Mouse (Mus musculus) left cerebral cortex, postnatal 25 days (tissue): Measurements from ENCODE around the gene Dnase1l3. TPM values are rescaled to one million over a fixed set of nuclear protein-coding genes. Genes with fewer than 3 reads are reported as not detected.
"Not testable (repeated sequence)": the region's sequence is repeated elsewhere in the genome, so short reads cannot be mapped to it uniquely, and the experiment has no call there.

ENCODE experiments used
- DNase-seq, 2 experiments: peaks; one replicate each; pipeline ENCODE4 v3.0.0; 2022; ENCODE audit warnings: low spot score in 2 of 2, mixed read lengths in 1 of 2
- intact Hi-C: fragments of 180-260 bp; cut with DNase I; formaldehyde crosslinking; loops from one replicate; pipeline ENCODE4 v1.15.1; 2025
- total RNA-seq, 2 experiments: library from RNA; stranded (reverse); gene quantifications; 2 replicates each; pipeline ENCODE4 v1.2.3; 2021

Gene Dnase1l3
- total RNA-seq, 2 experiments from 2014 or later, result not detected

- intact Hi-C loops, result no loop called here
- no peak for DNase-seq
Measured at GRCm38 (mm10) chr14:8016276-8016675, 21.9 kb upstream of the Dnase1l3 start.

- intact Hi-C loops, result no loop called here
- DNase-seq, result no peak
Measured at GRCm38 (mm10) chr14:8015756-8016155, 21.4 kb upstream of the Dnase1l3 start.

GRCm38 (mm10) chr14:8011938-8012337 lies 17.6 kb upstream of the Dnase1l3 start:
- DNase-seq, result no peak
- intact Hi-C loops, result no loop called here

DNA sequence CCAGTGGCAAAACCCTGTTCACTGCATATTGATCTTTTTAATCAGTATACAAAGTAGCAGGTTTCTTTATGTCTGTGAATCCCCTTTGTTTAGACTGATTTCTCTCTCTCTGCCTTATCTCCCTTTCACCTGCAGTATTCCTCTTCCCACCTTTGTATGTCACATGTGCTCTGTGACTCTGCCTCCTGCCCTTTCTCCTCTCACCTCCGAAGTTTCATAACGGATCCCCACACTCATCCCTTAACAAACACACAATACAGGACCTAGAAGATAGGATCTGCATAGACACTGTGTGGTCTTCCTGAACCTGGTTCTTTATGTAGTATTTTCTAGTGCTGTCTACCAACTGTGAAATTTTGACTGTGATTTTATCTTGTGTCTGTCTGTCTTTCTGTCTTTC lies 16.9 kb upstream of the Dnase1l3 start:
- intact Hi-C loops, result no loop called here
- DNase-seq, result no peak

DNA sequence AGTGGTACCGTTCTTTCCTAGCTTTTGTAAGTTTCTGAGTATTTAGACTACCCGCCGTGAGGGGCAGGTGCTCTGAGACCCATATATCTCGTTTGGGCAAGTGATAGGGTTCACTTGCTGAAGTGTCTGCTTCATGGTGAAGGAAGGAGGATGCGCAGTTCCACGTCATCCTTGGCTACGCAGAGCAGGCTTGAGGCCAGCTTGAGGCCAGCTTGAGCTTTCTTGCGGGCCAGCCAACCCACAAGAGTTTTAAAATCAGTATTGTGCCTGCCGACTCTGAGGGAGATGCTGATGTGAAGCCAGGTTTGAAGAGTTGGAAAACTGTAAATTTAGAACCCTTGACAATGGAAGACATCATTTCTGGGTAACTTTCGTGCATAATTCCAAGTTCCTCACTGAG lies 13.6 kb upstream of the Dnase1l3 start:
- peak in 1 of 2 experiments; percentile 67 for DNase-seq
- intact Hi-C loops, result no loop called here

GRCm38 (mm10) chr14:8007486-8007885 lies 13.1 kb upstream of the Dnase1l3 start:
- DNase-seq, result no peak
- intact Hi-C loops, result no loop called here

DNA sequence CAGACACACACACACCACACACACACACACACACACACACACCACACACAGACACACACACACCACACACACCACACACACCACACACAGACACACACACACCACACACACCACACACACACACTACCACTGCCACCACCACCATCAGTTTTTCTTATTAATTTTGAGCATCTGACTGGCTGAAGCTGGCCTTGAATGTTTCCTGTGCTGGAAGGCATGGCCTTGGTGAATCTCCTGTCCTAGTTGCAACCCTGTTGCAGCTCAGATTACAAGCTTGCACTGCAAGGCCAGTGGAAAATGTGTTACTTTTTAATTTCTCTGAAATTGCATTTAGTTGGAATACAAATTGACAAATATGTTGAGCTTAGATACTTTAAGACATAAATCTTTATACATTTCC lies 12.7 kb upstream of the Dnase1l3 start:
- DNase-seq, result no peak
- intact Hi-C loops, result no loop called here

DNA sequence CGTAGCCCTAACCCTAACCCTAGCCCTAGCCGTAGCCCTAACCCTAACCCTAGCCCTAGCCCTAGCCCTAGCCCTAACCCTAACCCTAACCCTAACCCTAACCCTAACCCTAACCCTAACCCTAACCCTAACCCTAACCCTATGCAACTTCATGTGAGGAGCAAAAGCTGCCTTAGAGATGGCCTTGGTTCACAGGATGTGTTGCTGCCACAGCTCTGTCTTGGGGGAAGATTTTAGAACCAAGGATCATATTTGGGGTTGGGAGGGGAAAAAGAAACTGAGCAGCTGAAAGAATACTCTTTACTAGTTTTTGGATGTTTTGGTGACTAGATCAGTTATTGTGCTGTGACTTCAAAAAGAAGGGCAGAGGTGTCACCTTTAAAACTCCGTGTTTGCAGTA lies 11.7 kb upstream of the Dnase1l3 start:
- DNase-seq, intact Hi-C loops: not testable (repeated sequence)

DNA sequence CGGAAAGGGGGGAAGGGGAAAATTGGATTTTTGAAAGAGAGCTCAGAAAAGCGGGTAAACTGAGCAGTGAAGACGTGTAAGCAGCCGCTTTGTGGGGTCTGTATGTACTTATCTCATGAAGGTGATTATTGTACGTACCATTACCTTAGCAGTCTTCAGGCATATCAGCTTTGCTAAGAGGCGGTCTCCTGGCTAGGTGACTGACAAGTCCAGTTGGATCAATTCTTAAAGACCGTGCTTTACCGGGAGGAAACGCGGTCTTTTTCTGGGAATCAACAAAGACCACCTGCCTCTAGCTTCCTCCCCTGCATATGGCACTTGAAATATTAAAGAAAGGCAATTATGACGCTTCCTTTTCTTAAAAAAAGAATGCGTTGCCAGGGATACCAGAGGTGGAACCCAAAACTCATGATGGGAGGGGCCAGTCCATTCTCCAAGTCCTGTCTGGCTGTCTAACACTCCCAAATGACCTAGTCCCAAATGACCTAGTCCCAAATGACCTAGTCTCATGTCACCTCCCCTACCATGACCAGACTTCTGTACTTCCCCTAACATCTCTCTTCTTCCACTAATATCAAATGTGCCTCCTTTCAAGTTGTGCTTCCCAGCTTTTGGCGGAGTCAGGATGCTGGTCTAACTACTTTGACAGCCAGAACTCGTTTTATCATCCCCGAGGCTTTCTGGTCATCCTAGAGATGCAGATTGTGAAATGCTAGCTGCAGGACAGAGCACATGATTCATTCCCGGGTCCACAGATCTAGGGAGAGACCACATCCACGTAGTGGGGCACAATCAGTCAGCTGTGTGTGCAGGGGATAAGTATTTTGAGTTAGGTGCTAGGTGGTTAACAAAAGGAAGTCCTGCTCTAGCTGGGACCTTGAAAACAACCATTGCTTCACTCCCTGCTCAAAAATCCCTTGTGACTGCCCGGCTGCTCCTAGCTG lies 9.6 kb upstream of the Dnase1l3 start:
- intact Hi-C loops, result loop anchor here (2.0 to 5.0 kb wide), 3 partner anchors 29 to 168 kb away; partner anchors contain the start of gene Pdhb
- DNase-seq, result peak in 1 of 2 experiments; percentile 36

- DNase-seq, result peak in 1 of 2 experiments; percentile 66
- intact Hi-C loops, result loop anchor here (2.0 to 5.0 kb wide), 3 partner anchors 30 to 169 kb away; partner anchors contain the start of gene Pdhb
Measured at GRCm38 (mm10) chr14:8003093-8003670, 8.8 kb upstream of the Dnase1l3 start.

DNA sequence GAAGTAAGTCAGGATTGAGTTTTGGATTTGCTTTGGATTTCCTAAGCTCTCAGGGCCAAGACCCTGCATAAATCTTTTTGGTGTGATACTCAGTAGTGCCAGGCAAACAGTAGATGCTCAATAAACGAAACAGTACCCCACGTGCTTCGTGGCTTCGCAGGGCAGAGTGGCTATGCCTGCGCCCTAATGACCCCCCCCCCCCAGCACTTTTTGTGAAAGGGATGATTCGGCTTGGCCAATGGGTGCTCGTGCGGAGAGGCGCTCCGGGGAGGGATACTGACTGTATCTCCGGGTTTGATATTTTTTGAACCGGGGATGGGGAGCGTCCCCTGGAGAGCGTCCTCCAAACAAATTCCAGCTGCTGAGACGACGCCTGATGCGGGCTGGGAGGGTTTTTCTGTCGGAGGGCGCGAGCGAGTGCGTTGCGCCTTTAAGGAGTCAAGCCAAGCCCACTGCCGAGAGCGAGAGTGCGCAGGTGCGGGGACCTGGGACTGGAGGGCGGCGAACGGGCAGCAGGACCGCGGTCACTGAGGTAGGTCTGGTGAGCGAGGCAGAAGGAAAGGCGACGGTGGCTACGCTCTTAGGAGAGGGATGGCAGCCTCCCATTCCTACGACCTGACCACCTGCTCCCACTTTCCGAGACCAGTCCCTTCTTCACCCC lies 8.2 kb upstream of the Dnase1l3 start, which contains the start of gene Abhd6:
Gene Abhd6 (plus strand): TSS at position 471 of the 661 bp plus-strand sequence.
- intact Hi-C loops, result loop anchor here (2.0 to 5.0 kb wide), 3 partner anchors 30 to 170 kb away; partner anchors contain the start of gene Pdhb
- DNase-seq, result peak; percentile 87 to 89

DNA sequence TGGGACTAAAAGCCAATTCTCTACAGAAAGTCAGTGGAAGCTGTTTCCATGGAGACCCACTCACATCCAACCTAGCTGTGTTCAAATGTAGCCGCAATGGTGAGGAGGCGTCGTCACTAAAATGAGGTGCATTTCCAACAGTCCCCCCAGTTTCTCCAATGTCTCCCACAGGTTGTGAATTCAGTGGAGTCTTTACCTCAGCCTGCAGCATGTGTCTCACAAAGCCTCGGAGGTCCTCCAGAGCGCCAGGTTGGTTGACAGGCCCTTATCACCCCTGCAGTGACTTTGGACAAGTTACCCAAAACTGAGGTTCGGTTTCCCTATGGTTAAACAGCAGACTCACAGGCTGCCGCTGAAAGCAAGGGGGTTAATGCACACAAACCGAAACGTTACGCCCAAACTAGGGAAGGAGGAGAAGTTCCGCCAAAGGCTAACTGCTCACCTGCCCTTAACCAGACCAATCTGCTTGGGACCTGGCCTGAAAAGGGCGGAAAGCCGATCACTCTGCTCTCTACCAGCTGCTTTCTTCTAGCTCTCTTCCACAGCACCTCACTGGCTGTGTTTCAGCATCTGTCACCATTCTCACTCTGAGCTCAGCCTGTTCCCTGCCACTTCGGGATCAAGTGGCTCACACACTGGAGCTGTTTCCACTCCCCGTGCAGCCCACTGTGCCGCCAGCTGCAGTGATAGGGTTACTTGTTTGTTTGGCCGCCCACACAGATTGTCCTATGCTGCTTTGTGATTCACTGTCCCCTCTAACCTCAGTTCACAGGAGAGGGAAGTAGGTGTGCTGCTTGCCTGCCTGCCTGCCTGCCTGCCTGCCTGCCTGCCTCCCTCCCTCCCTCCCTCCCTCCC lies 6.7 kb upstream of the Dnase1l3 start:
- DNase-seq, result peak; percentile 55 to 85
- intact Hi-C loops, result loop anchor here (5.0 kb wide), 2 partner anchors 61 to 171 kb away; partner anchors contain the start of gene Pdhb

- no peak for DNase-seq
- intact Hi-C loops, result loop anchor here (5.0 kb wide), 2 partner anchors 62 to 172 kb away; partner anchors contain the start of gene Pdhb
Measured at GRCm38 (mm10) chr14:8000247-8000646, 5.9 kb upstream of the Dnase1l3 start.

DNA sequence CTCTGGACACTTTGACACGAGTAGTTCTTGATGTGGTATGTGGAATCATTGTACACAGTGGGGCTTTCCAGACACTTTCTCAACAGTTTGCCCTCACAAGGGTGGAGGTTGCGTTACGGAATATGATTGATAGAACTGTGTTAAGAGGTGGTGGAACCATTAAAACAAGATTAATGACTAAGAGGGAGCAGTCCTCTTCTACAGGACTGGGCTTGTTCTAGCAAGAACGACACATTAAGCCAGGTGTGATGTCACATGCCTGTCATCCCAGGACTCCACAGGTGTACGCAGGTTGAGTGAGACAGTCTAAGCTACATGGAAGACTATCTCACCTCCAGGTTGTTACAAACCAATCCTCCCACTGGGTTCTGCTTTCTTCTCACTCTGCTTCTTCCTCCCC lies 5.1 kb upstream of the Dnase1l3 start:
- intact Hi-C loops, result no loop called here
- no peak for DNase-seq

GRCm38 (mm10) chr14:7999030-7999429 lies 4.7 kb upstream of the Dnase1l3 start:
- intact Hi-C loops, result no loop called here
- no peak for DNase-seq

- intact Hi-C loops, result loop anchor here (1.0 kb wide), 3 partner anchors 33 to 180 kb away; partner anchors contain the start of gene Flnb
- DNase-seq, result peak; percentile 91 to 93
Measured at GRCm38 (mm10) chr14:7997255-7997696, 2.9 kb upstream of the Dnase1l3 start.

- intact Hi-C loops, result no loop called here
- no peak for DNase-seq
Measured at GRCm38 (mm10) chr14:7992158-7992557, 2.2 kb downstream of the Dnase1l3 start.

GRCm38 (mm10) chr14:7991108-7991776 lies 3.1 kb downstream of the Dnase1l3 start:
- DNase-seq, result no peak
- intact Hi-C loops, result no loop called here
